Mouse (Mus musculus) layer of hippocampus, adult 2 months (tissue): Measurements from ENCODE around the gene Rpl38. TPM values are rescaled to one million over a fixed set of nuclear protein-coding genes. Genes with fewer than 3 reads are reported as not detected.

Source experiments
- DNase-seq, 2 experiments: peaks; one replicate each; pipeline ENCODE4 v3.0.0; 2022; ENCODE audit warnings: low spot score in 2 of 2
- H3K27ac ChIP-seq: fragments of 200-600 bp; 2 replicates; pipeline ENCODE4 v1.8.1; 2022
- H3K4me3 ChIP-seq: fragments of 200-600 bp; 2 replicates; pipeline ENCODE4 v1.8.1; 2022; ENCODE audit warnings: mild to moderate bottlenecking
- CTCF ChIP-seq: fragments of 200-600 bp; conservative IDR thresholded peaks from 2 replicates; pipeline ENCODE4 v1.8.1; 2022; ENCODE audit warnings: antibody characterized with exemption, mild to moderate bottlenecking, moderate library complexity
- total RNA-seq, 2 experiments: library from RNA; stranded (reverse); gene quantifications; 2 replicates each; pipeline ENCODE4 v1.2.3; 2021

Rpl38 gene
- total RNA-seq, 2 experiments from 2014 or later, result 905 to 943 TPM

DNA sequence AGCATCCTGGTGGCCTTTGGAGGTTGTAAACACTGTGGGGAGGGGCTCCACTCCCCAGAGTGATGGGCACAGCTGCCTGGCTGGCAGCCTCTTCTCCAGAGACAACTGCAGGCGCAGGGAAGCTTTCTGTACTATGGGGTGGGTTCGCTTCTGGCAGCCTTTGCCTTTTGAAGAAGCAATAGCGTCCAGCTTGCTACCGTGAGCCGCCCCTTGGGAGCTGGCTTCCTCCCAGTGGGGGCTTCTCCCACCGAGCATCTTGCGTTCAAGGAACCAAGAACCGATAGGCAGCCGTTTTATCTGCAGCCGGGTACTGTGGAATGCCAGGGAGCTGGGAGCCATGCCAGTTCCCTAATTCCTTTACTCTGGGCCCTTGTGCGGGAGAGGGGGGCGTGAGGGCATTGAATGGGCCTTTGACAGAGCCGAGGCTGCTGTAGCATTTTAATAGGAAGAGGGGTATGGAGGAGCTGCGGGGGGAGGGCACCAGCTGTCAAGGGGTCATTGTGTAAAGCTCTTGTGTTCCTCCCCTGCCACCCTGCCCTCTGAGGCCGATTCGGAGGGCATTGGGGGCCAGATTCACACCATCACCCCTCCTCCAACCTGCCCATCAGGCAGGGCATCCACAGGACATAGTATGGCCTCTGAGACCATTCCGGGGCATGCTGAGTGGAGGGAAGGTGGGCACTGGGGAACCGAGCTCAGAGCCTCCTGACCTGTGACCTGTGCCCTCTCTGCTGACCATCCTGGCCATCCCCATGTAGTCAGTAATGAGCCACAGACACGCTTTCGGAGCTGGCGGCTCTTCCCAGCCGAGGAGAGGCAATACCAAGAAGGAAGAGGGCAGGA is 36.0 kb downstream of the Rpl38 start:
- Histone ChIP-seq H3K4me3 (peak overlapping the region; percentile 24; the same call in 1 of the 2 replicates), H3K27ac (peak overlapping the region; percentile 82)
- peak; percentile 27; the same call in 1 of the 2 replicates for TF ChIP-seq CTCF
- peak; percentile 57 to 74 for DNase-seq

GRCm38 (mm10) chr11:114706358-114706757 is 38.0 kb downstream of the Rpl38 start:
- DNase-seq, result no peak
- TF ChIP-seq CTCF, result no peak
- no peak overlapping the region for H3K4me3 ChIP-seq
- H3K27ac ChIP-seq, result no peak overlapping the region

GRCm38 (mm10) chr11:114711393-114711792 is 43.1 kb downstream of the Rpl38 start:
- DNase-seq, result no peak
- TF ChIP-seq CTCF, result no peak
- no peak overlapping the region for H3K27ac ChIP-seq
- no peak overlapping the region for H3K4me3 ChIP-seq

- TF ChIP-seq CTCF, result no peak
- no peak overlapping the region for H3K27ac ChIP-seq
- no peak overlapping the region for H3K4me3 ChIP-seq
- no peak for DNase-seq
Measured at GRCm38 (mm10) chr11:114711861-114712260, 43.5 kb downstream of the Rpl38 start.

- TF ChIP-seq CTCF, result no peak
- Histone ChIP-seq H3K4me3 (no peak overlapping the region), H3K27ac (peak overlapping the region; percentile 49; the same call in 1 of the 2 replicates)
- peak; percentile 59 to 73 for DNase-seq
Measured at GRCm38 (mm10) chr11:114714526-114714925, 46.2 kb downstream of the Rpl38 start.

GRCm38 (mm10) chr11:114715531-114715930 is 47.2 kb downstream of the Rpl38 start:
- no peak for TF ChIP-seq CTCF
- Histone ChIP-seq H3K27ac (peak overlapping the region; percentile 71), H3K4me3 (no peak overlapping the region)
- DNase-seq, result no peak

DNA sequence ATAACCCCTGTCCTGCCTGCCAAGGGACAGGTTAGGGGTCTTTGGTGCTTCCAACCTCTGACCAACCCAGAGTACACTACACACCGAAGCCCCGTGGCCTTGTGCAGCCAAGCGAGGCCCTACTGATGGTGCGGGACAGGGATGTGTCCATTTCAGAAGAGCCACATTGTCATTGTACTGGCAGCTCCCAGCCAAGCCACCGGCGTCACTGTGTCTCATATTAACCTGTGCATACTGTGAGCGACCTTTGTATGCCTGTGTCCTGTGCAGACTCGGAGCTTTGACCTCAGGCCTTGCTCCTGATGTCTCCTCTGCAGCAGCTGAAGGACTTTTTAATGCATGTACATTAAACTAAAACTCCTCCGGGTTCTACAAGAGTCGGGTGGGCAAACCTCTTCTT is 52.2 kb downstream of the Rpl38 start:
- Histone ChIP-seq H3K4me3 (no peak overlapping the region), H3K27ac (no peak overlapping the region)
- no peak for TF ChIP-seq CTCF
- DNase-seq, result no peak

Other genes starting within 250 kb of the Rpl38 start
- gene Ttyh2, start 6.9 kb downstream of the Rpl38 start, total RNA-seq, result 10 to 100 TPM; 24.4 to 27.8 TPM
- gene Dnaic2, start 58.9 kb downstream of the Rpl38 start, total RNA-seq, result 1 to 10 TPM; 1.4 to 1.5 TPM
- 1 to 10 TPM; 2.9 to 5.4 TPM for gene Kif19a, start 96.9 kb downstream of the Rpl38 start, total RNA-seq
- gene Btbd17, start 127.4 kb downstream of the Rpl38 start, total RNA-seq, result 10 to 100 TPM; 21.7 to 22.9 TPM
- gene Gpr142, start 130.4 kb downstream of the Rpl38 start, total RNA-seq, result not detected
- gene Gprc5c, start 182.6 kb downstream of the Rpl38 start, total RNA-seq, result 1 to 10 TPM; 4.7 to 5.4 TPM
- gene Cd300a, start 221.5 kb downstream of the Rpl38 start, total RNA-seq, result under 1 TPM; 0.36 to 0.42 TPM